Mouse (Mus musculus): Measurements from ENCODE around the gene Nenf. TPM values are rescaled to one million over a fixed set of nuclear protein-coding genes. Genes with fewer than 3 reads are reported as not detected.

Nenf gene
- polyA plus RNA-seq, 1 experiment from 2014 or later = 145 TPM

DNA sequence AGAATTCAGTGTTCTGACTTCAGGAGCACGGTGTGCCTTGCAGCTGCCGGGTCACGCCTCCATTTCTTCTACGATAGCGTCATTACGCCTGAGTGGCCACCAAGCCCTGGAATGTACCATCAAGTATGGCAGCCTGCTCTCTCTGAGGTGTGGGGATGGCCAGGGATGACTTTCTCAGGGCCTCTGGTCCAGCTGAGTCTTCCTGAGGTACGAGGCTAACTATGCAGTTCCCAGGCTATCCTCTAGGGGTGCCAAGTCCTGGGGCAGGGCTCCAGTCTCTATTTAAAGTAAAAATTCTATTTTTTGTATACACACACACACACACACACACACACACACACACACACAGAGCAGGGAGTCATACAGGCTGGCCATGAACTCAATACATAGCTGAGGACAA lies 12.4 kb downstream of the Nenf start:
- POLR2A ChIA-PET = no interaction called here
- DNase-seq (ENCODE audit: low read depth, low spot score) (no peak), ATAC-seq (no peak)
- CTCF ChIA-PET = interaction anchor here (0.7 to 1.3 kb wide), 3 partner anchors 22 to 165 kb away, joined by 3 to 4 read pairs (median 4); no protein-coding TSS in a partner anchor
- in situ Hi-C loops (cut with MboI; ENCODE audit: low pct_unique_long_range_greater_than_20kb) = no loop called here
- no peak for TF ChIP-seq CTCF (IDR thresholded peaks at IDR 0.05)
- no peaks in the 10 kb centered on the region for H3K27me3 ChIP-seq

DNA sequence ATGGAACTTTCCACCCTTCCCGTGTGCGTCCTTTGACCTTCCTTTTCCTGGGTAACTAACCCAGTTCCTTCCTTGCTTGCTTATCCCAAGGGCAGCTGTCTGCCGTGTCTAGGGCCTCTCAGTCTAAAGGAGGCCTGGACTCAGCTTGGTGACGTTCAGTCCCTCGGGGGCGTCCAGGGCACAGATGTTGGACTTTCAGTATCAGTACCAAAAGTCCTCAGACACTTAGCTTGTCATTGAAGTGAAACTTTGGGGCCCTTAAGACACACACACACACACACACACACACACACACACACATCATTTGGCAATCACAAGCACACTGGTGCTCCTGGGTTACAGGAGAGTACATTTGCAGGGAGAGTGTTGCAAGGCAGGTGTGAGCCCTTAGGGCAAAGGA lies 13.8 kb downstream of the Nenf start:
- ChIA-PET POLR2A (interaction anchor here (0.7 kb wide), 1 partner anchor 13 kb away, joined by 3 read pairs; no protein-coding TSS in a partner anchor), CTCF (interaction anchor here (1.1 to 1.2 kb wide), 2 partner anchors 8 to 60 kb away, joined by 3 read pairs; no protein-coding TSS in a partner anchor)
- no peaks in the 10 kb centered on the region for H3K27me3 ChIP-seq
- no peak for TF ChIP-seq CTCF (IDR thresholded peaks at IDR 0.05)
- no peak for ATAC-seq
- no peak for DNase-seq (ENCODE audit: low read depth, low spot score)
- in situ Hi-C loops (cut with MboI; ENCODE audit: low pct_unique_long_range_greater_than_20kb) = no loop called here

DNA sequence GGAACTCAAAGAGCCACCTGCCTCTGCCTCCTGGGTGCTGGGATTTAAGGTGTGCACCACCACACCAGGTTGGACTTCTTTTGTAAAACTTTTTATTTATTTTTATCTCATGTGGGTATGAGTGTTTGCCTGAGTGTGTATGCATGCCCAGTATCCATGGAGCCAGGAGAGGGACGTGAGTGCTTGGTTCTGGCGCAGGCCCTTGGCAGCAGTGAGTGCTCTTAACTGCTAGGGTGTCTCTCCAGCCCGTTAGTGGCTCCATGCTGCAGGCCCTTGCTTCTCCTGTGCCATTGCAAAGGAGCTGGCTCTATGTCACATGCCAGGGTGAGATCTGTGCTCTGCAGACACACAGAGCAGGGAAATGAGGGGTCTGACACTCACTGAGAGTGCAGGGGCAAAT lies 14.3 kb downstream of the Nenf start:
- no peak for TF ChIP-seq CTCF (IDR thresholded peaks at IDR 0.05)
- DNase-seq (ENCODE audit: low read depth, low spot score) = no peak

DNA sequence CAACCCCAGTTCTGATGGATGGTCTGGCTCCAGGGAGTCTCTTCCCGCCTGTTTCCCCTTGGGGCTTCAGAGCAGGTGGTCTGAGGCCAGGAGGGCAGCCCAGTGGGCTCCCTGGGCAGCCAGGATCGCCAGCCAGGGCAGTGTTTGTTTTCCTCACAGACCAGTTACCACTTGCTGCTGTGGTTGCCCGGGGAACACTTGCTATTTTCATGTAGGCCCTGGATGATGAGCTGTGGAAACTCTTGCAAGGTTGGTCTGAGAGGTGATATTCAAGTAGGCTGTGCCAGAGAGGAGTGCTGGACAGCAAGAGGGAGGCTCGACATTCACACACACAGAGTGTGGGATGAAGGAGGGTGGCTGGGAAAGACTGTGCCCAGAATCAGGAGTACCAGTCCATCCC lies 16.1 kb downstream of the Nenf start:
- TF ChIP-seq CTCF (IDR thresholded peaks at IDR 0.05) = no peak
- no peak for ATAC-seq
- CTCF ChIA-PET = interaction anchor here (1.7 kb wide), 1 partner anchor 10 kb away, joined by 6 read pairs; no protein-coding TSS in a partner anchor
- POLR2A ChIA-PET = no interaction called here
- in situ Hi-C loops (cut with MboI; ENCODE audit: low pct_unique_long_range_greater_than_20kb) = no loop called here
- H3K27me3 ChIP-seq = no peaks in the 10 kb centered on the region
- no peak for DNase-seq (ENCODE audit: low read depth, low spot score)

More for the DNA sequence above, 14.3 kb downstream of the Nenf start:
- ChIA-PET CTCF (interaction anchor here (1.1 to 1.2 kb wide), 2 partner anchors 9 to 60 kb away, joined by 3 read pairs; no protein-coding TSS in a partner anchor), POLR2A (interaction anchor here (0.7 kb wide), 1 partner anchor 12 kb away, joined by 3 read pairs; no protein-coding TSS in a partner anchor)
- no peak for ATAC-seq
- in situ Hi-C loops (cut with MboI; ENCODE audit: low pct_unique_long_range_greater_than_20kb) = no loop called here
- no peaks in the 10 kb centered on the region for H3K27me3 ChIP-seq

DNA sequence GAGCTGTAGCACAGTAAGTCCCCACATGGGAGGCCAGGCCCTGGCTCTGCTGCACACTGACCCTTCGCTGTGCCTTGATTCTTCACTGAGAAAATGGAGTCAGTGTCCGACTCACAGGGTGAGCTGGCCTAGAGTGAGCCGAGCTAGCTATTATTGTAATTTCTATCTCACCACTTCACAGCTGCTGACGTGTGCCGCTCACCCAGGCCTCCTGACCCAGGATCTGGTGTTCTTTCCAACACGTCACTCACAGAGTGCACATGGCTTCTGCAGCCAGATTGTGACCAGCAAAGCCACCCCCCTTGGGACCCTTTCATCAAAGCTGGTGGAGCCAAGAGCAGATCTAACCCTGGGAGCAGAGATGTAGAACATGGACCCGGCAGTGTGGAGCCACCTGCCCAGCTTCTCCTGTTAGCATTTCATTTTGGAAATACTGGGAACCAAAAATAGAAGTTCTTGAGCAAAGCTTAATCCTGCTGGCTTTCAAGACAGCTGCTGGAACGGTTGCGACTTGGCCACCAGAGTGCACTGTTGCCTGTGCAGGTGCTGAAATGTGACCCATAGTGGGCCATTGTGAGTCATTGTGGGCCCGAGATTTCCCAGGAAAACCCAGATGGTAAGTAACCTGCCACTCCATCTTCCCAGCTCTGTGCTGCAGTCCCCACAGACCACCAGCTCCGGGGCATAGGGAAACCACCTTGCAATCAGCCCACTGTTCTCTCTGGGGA lies 18.6 kb downstream of the Nenf start:
- TF ChIP-seq CTCF (IDR thresholded peaks at IDR 0.05) = no peak
- no peaks in the 10 kb centered on the region for H3K27me3 ChIP-seq
- POLR2A ChIA-PET = interaction anchor here (1.2 kb wide), 1 partner anchor 18 kb away, joined by 4 read pairs; no protein-coding TSS in a partner anchor
- DNase-seq (ENCODE audit: low read depth, low spot score) (no peak), ATAC-seq (peak; percentile 36)
- in situ Hi-C loops (cut with MboI; ENCODE audit: low pct_unique_long_range_greater_than_20kb) = no loop called here
- CTCF ChIA-PET = interaction anchor here (0.6 to 1.9 kb wide), 20 partner anchors 8 to 519 kb away, joined by 3 to 8 read pairs (median 3); no protein-coding TSS in a partner anchor

DNA sequence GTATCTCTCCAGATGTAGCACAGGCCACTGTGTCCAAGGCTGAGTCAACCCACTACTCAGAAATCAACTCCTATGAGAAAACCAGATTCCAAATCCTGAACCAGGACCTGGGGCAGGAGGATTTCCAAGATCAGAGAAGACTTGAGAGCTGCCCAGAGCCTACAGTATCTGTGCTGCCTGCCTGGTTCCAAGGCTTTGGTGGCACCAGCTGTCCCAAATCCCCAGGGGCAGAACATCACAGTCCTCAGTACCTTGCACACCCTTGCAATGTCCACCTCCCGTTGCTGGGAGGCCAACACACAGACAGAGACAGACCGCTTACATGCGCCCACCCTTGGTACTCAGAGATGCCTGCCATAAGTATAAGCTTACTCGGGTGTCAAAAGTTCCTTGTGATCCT lies 19.7 kb downstream of the Nenf start:
- H3K27me3 ChIP-seq = no peaks in the 10 kb centered on the region
- ChIA-PET CTCF (interaction anchor here (1.2 to 1.9 kb wide), 2 partner anchors 16 to 264 kb away, joined by 3 to 6 read pairs; no protein-coding TSS in a partner anchor), POLR2A (no interaction called here)
- ATAC-seq (no peak), DNase-seq (ENCODE audit: low read depth, low spot score) (no peak)
- no peak for TF ChIP-seq CTCF (IDR thresholded peaks at IDR 0.05)
- in situ Hi-C loops (cut with MboI; ENCODE audit: low pct_unique_long_range_greater_than_20kb) = no loop called here

DNA sequence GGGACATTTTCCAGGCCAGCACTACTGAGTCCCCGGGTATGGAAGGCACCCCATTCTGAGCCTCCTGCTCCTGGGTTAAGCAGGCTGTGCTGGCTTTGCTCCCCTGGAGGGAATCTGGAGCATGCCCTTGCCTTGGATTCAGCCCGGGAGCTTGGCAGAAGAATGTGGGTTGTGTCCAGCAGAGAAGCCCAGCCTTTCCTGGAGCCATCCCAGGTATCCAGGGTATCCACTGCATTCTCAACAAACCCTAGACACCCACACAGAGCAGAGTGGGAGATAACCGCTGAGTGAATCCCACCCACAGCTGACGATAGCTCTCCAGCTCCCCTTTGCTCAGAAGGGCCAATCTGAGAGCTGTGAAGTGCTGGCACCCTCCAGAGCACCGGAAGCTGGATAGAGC lies 21.5 kb downstream of the Nenf start:
- no peak for ATAC-seq
- no peaks in the 10 kb centered on the region for H3K27me3 ChIP-seq

DNA sequence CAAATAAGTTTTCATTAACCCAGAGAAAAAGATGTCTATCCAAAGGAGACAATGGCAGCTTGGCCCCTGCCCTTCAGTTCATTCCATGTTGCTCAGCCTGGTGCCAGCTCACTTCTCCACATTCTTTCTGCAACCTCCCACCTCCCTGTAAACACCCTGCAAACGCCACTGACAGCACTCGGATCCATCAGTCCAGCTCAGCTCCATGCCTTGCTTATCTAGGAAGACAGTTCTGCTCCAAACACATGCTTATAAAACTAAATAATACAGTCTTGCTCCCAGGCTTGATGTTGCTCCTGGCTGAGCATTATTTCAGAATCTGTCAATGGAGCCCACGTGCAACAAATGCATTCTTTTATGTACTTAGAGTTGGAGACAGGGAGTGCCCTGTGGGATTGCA lies 22.2 kb downstream of the Nenf start:
- H3K27me3 ChIP-seq = no peaks in the 10 kb centered on the region
- ATAC-seq (no peak), DNase-seq (ENCODE audit: low read depth, low spot score) (no peak)
- in situ Hi-C loops (cut with MboI; ENCODE audit: low pct_unique_long_range_greater_than_20kb) = no loop called here
- no peak for TF ChIP-seq CTCF (IDR thresholded peaks at IDR 0.05)
- POLR2A ChIA-PET = no interaction called here
- CTCF ChIA-PET = no interaction called here

More for the DNA sequence above, 21.5 kb downstream of the Nenf start:
- no peak for TF ChIP-seq CTCF (IDR thresholded peaks at IDR 0.05)
- ChIA-PET POLR2A (no interaction called here), CTCF (interaction anchor here (1.3 kb wide), 1 partner anchor 11 kb away, joined by 4 read pairs; no protein-coding TSS in a partner anchor)
- in situ Hi-C loops (cut with MboI; ENCODE audit: low pct_unique_long_range_greater_than_20kb) = no loop called here
- DNase-seq (ENCODE audit: low read depth, low spot score) = no peak

DNA sequence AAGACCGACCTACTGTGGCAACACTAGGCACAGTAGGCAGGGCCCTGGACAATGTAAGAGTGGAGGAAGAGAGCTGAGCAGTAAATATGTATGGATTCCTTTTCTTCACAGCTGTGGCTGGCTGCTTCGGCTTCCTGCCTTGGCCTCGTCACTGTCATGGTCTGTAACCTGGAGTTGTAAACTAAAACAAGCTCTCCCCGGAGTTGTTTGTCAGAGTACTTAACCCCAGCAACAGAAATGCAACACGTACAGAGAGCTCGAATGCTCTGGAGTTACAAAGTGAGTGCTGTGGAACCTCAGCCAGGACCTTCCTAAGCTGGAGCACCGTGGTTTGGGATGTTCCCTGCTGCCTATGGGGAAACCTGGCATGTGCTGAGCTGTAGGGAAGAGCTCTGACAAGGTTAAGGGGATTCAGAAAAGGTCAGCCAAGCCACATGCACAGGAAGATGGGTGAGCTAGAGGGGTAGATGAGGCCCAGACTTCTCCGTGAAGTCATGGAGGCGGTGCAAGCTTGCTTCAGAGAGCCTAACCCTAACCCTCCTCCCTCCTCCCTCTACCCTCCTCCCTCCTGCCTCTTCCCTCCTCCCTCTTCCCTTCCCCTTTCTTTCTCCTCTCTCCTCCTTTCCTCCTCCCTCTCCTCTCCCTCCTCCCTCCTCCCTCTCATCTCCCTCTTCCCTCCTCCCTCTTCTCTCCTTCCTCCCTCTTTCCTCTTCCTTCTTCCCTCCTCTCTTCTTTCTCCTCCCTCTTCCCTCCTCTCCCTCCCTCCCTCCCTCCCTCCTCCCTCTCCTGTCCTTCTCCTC lies 23.8 kb downstream of the Nenf start:
- no peak for DNase-seq (ENCODE audit: low read depth, low spot score)
- CTCF ChIA-PET = interaction anchor here (1.0 to 2.2 kb wide), 5 partner anchors 11 to 274 kb away, joined by 3 to 10 read pairs (median 4); no protein-coding TSS in a partner anchor
- no peak for ATAC-seq
- POLR2A ChIA-PET = interaction anchor here (0.9 kb wide), 1 partner anchor 111 kb away, joined by 3 read pairs; no protein-coding TSS in a partner anchor
- H3K27me3 ChIP-seq = no peaks in the 10 kb centered on the region
- no peak for TF ChIP-seq CTCF (IDR thresholded peaks at IDR 0.05)
- in situ Hi-C loops (cut with MboI; ENCODE audit: low pct_unique_long_range_greater_than_20kb) = no loop called here

DNA sequence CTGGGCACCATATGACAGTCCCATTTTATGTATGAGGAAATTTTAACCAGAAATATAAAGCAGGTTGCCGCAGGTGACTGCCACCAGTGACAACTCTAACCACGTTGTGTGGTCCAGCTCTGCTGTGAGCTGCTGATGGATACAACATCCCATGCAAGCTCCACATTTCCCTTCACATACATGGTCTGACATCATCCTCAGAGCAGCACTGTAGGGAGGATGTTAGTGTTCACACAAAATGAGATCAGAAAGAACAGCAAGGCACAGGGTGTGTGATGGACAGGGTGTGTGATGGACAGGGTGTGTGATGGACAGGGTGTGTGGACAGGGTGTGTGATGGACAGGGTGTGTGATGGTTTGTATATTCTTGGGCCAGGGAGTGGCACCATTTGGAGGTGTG lies 24.9 kb downstream of the Nenf start:
- TF ChIP-seq CTCF (IDR thresholded peaks at IDR 0.05) = no peak
- ChIA-PET POLR2A (no interaction called here), CTCF (interaction anchor here (1.0 to 2.2 kb wide), 4 partner anchors 10 to 198 kb away, joined by 3 to 10 read pairs (median 4); no protein-coding TSS in a partner anchor)
- H3K27me3 ChIP-seq = no peaks in the 10 kb centered on the region
- DNase-seq (ENCODE audit: low read depth, low spot score) (no peak), ATAC-seq (no peak)
- in situ Hi-C loops (cut with MboI; ENCODE audit: low pct_unique_long_range_greater_than_20kb) = no loop called here
